Mouse (Mus musculus): ENCODE results near the gene Slc7a10. TPM values are rescaled to one million over a fixed set of nuclear protein-coding genes. Genes with fewer than 3 reads are reported as not detected.
"Not testable (repeated sequence)": the region's sequence is repeated elsewhere in the genome, so short reads cannot be mapped to it uniquely, and the experiment has no call there.

Gene Slc7a10
- polyA plus RNA-seq, 1 experiment = 100 TPM

GRCm38 (mm10) chr7:35230333-35230732, 44.1 kb downstream of the Slc7a10 start:
- DNase-seq = no peak
- WGBS = 67% methylated on average over 3 of the region's 3 CpGs
- no peaks in the 10 kb centered on the region for H3K27me3 ChIP-seq (ENCODE audit: control insufficient read depth, insufficient read depth, low read length)
- TF ChIP-seq CTCF (IDR thresholded peaks at IDR 0.05; ENCODE audit: borderline replicate concordance, insufficient read depth, low read depth, low read length) (peak; percentile 14; the same call in 1 of the 2 replicates), POLR2A (IDR thresholded peaks at IDR 0.05; ENCODE audit: borderline replicate concordance, insufficient read depth, low read length) (no peak)
- H3K27ac ChIP-seq (ENCODE audit: insufficient read depth, low read length) = no peak overlapping the region
- no peak overlapping the region for H3K4me3 ChIP-seq (replicated peaks; ENCODE audit: insufficient read depth, low read depth, low read length)
- H3K4me1 ChIP-seq (ENCODE audit: control insufficient read depth, insufficient read depth, low read length) = no peaks in the 10 kb centered on the region

- Histone ChIP-seq H3K27ac (ENCODE audit: insufficient read depth, low read length) (no peak overlapping the region), H3K4me3 (replicated peaks; ENCODE audit: insufficient read depth, low read depth, low read length) (no peak overlapping the region), H3K27me3 (ENCODE audit: control insufficient read depth, insufficient read depth, low read length) (no peaks in the 10 kb centered on the region), H3K4me1 (ENCODE audit: control insufficient read depth, insufficient read depth, low read length) (no peaks in the 10 kb centered on the region; the same call in 1 of the 2 replicates)
- WGBS = 49% methylated on average over 13 of the region's 13 CpGs
- TF ChIP-seq CTCF (IDR thresholded peaks at IDR 0.05; ENCODE audit: borderline replicate concordance, insufficient read depth, low read depth, low read length) (no peak), POLR2A (IDR thresholded peaks at IDR 0.05; ENCODE audit: borderline replicate concordance, insufficient read depth, low read length) (no peak)
- no peak for DNase-seq
Observed at GRCm38 (mm10) chr7:35232796-35233455, 46.7 kb downstream of the Slc7a10 start.

DNA sequence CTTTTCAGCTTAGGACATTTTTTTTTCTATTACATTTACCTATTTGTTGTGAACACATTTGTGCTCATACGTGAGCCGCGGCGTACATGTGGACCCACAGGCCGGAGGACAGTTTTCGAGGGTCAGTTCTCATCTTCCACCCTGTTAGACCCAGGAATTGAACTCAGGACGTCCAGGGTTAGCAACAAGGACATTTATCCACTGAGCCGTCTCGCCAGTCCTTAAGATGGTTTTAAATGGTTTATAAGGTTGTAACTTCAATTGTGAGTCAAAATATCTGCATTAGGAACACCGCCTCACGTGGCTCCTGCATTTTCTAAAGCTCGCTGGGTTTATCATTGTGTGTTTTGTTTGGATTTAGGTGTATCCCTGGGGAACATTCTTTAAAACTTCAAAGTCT, 47.7 kb downstream of the Slc7a10 start:
- Histone ChIP-seq H3K27ac (ENCODE audit: insufficient read depth, low read length) (peak overlapping the region; percentile 58; the same call in 1 of the 2 replicates), H3K4me1 (ENCODE audit: control insufficient read depth, insufficient read depth, low read length) (no peaks in the 10 kb centered on the region; the same call in 1 of the 2 replicates), H3K27me3 (ENCODE audit: control insufficient read depth, insufficient read depth, low read length) (no peaks in the 10 kb centered on the region), H3K4me3 (replicated peaks; ENCODE audit: insufficient read depth, low read depth, low read length) (peak overlapping the region; percentile 90)
- TF ChIP-seq CTCF (IDR thresholded peaks at IDR 0.05; ENCODE audit: borderline replicate concordance, insufficient read depth, low read depth, low read length) (no peak), POLR2A (IDR thresholded peaks at IDR 0.05; ENCODE audit: borderline replicate concordance, insufficient read depth, low read length) (no peak)
- WGBS = 60% methylated on average over 12 of the region's 12 CpGs
- peak in 1 of 2 experiments; percentile 20 for DNase-seq

- peak; percentile 96 to 99 for DNase-seq
- WGBS = under 1% methylated on average over 45 of the region's 45 CpGs
- Histone ChIP-seq H3K27ac (ENCODE audit: insufficient read depth, low read length) (peak overlapping the region; percentile 78), H3K27me3 (ENCODE audit: control insufficient read depth, insufficient read depth, low read length) (no peaks in the 10 kb centered on the region), H3K4me3 (replicated peaks; ENCODE audit: insufficient read depth, low read depth, low read length) (peak overlapping the region; percentile 90), H3K4me1 (ENCODE audit: control insufficient read depth, insufficient read depth, low read length) (no peaks in the 10 kb centered on the region; the same call in 1 of the 2 replicates)
- TF ChIP-seq POLR2A (IDR thresholded peaks at IDR 0.05; ENCODE audit: borderline replicate concordance, insufficient read depth, low read length) (peak; percentile 59; the same call in 1 of the 2 replicates), CTCF (IDR thresholded peaks at IDR 0.05; ENCODE audit: borderline replicate concordance, insufficient read depth, low read depth, low read length) (no peak)
Observed at GRCm38 (mm10) chr7:35234361-35235245, 48.4 kb downstream of the Slc7a10 start.

GRCm38 (mm10) chr7:35235308-35235707, 49.1 kb downstream of the Slc7a10 start:
- Histone ChIP-seq H3K4me3 (replicated peaks; ENCODE audit: insufficient read depth, low read depth, low read length) (peak overlapping the region; percentile 77), H3K27me3 (ENCODE audit: control insufficient read depth, insufficient read depth, low read length) (no peaks in the 10 kb centered on the region), H3K27ac (ENCODE audit: insufficient read depth, low read length) (peak overlapping the region; percentile 68; the same call in 1 of the 2 replicates), H3K4me1 (ENCODE audit: control insufficient read depth, insufficient read depth, low read length) (no peaks in the 10 kb centered on the region; the same call in 1 of the 2 replicates)
- 11% methylated on average over 9 of the region's 9 CpGs for WGBS
- peak; percentile 60 to 75 for DNase-seq
- TF ChIP-seq POLR2A (IDR thresholded peaks at IDR 0.05; ENCODE audit: borderline replicate concordance, insufficient read depth, low read length) (no peak), CTCF (IDR thresholded peaks at IDR 0.05; ENCODE audit: borderline replicate concordance, insufficient read depth, low read depth, low read length) (no peak)

- not testable (repeated sequence) for H3K4me1 ChIP-seq (ENCODE audit: control insufficient read depth, insufficient read depth, low read length); DNase-seq; H3K4me3 ChIP-seq (replicated peaks; ENCODE audit: insufficient read depth, low read depth, low read length); H3K27me3 ChIP-seq (ENCODE audit: control insufficient read depth, insufficient read depth, low read length); H3K27ac ChIP-seq (ENCODE audit: insufficient read depth, low read length)
- WGBS = 77% methylated on average over 3 of the region's 3 CpGs
Observed at GRCm38 (mm10) chr7:35237935-35238334, 51.8 kb downstream of the Slc7a10 start.

Other genes with a start within 250 kb of the Slc7a10 start
- 25.1 and 25.3 TPM in 2 replicates for gene Cebpg, start 129.8 kb upstream of the Slc7a10 start, polyA plus RNA-seq (2012; rRNA removed)
- gene Cebpa, start 67.1 kb upstream of the Slc7a10 start, polyA plus RNA-seq (2012; rRNA removed) = 4.8 and 5.0 TPM in 2 replicates
- 62.9 and 64.7 TPM in 2 replicates for gene Lrp3, start 29.1 kb downstream of the Slc7a10 start, polyA plus RNA-seq (2012; rRNA removed)
- 19.6 and 20.2 TPM in 2 replicates for gene Gpatch1, start 132.1 kb downstream of the Slc7a10 start, polyA plus RNA-seq (2012; rRNA removed)
- 9.9 and 10.1 TPM in 2 replicates for gene Rhpn2, start 147.8 kb downstream of the Slc7a10 start, polyA plus RNA-seq (2012; rRNA removed)
- gene Faap24, start 210.5 kb downstream of the Slc7a10 start, polyA plus RNA-seq (2012; rRNA removed) = 4.3 and 4.5 TPM in 2 replicates
- 16.7 and 17.2 TPM in 2 replicates for gene Cep89, start 210.7 kb downstream of the Slc7a10 start, polyA plus RNA-seq (2012; rRNA removed)

Data from cerebellum, adult 2 months (tissue).